Mouse (Mus musculus) liver (tissue): ENCODE results near the gene Ccdc171.

Experiments
- DNase-seq: peaks from one replicate; pipeline ENCODE4 v3.0.0-alpha.2; 2020; ENCODE audit warnings: mixed read lengths

The Ccdc171 gene

DNA sequence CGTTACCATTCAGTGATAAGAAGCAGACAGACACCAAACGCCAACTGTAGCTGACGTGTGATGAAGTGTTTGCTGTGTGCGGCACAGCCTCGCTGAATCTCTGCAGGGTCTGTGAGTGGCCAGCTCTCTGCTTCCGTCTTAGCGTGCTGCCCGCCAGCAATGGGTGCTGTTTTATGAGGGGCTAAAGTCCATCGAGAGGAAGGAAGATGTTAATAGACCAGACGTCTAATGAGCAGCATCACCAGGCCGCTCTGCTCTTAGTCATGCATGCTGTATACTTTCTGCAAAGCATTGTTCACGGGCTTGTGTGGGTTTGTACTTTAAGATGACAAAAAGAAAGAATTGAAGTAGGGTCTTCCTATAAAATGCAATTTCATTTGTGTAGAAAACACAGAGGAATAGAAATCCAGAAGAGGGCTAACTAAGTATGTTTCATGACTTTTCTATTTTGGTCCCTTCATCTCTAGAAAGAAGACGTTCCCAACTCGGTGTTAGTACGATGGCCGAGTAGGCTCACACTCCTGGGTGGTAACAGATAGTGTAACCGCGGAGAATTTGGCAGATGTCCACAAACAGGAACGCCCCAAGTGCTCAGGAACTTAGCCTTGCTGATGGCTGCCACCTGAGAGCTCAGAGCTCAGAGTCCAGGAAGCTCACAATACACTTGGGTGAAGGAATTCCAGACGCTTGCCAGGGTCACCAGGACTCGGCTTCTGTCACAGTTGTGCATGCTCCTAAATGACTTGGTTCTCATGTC, 273.5 kb downstream of the Ccdc171 start:
- no peak for DNase-seq

DNA sequence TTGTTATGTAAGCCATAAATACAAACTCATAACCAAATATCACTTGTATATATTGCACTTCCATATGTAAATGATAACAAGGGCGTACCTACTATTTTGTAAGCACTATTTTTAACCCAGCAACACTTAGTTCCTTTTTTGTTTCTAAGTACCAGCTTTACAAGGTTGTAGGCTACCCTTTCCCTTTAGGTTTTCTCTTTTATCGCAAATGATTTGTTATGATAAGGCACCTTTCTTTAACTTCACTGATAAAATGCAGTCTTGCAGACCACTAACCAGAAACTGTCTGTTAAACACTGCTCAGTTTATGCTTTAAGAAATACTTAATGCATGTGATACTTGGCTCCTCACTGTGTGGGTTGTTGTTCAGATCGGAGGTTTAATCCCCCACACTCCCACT, 275.1 kb downstream of the Ccdc171 start:
- DNase-seq, result no peak

DNA sequence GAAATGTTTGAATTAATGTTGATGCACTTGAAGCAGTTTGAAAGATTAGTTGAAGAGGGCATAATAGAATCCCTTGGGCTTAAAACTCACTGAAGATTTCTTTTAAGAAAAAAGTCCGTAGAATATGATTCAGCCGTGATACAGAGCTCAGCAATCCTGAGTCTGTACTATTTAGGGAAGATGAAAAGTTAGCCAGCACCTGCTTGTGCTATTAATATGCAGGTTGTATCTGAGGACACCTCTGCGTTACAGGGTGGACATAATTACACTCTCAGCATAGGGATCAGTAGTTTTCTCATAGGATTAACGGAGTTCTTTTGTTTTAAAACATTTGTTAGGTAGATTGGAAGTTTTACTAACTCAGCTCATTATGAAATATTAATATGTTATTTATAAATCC, 291.6 kb downstream of the Ccdc171 start:
- no peak for DNase-seq

DNA sequence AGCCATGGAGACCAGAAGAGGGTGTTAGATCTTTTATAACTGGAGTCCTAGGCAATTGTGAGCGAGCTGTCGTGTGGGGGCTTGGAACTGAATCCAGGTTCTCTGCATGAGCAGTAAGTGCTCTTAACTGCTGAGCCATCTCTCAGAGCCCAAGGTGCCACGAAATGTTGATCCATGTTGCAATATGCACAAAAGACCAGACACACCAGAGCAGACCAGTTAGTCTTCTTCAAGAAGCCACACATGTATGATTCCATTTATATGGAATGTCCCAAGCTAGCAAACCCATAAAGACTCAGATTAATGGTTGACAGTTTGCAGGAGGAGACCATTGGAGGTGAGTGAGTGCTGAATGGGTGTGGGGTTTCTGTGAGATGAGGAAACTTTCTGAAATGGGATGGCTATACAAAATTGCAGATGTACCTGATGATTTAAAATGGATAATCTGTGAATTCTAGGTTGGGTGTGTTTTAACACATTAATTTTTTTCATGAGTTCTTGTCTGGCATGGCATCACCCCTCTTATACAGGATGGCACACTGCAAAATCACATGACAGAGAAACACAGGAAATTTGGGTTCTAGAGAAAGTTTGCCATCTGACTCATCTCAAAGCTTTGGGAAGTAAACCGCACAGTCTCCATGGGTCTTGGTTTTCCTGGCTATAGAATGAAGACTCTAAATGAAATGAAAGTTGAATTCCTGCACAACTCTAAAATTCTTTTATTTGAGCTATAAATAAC, 304.5 kb downstream of the Ccdc171 start:
- DNase-seq, result no peak

DNA sequence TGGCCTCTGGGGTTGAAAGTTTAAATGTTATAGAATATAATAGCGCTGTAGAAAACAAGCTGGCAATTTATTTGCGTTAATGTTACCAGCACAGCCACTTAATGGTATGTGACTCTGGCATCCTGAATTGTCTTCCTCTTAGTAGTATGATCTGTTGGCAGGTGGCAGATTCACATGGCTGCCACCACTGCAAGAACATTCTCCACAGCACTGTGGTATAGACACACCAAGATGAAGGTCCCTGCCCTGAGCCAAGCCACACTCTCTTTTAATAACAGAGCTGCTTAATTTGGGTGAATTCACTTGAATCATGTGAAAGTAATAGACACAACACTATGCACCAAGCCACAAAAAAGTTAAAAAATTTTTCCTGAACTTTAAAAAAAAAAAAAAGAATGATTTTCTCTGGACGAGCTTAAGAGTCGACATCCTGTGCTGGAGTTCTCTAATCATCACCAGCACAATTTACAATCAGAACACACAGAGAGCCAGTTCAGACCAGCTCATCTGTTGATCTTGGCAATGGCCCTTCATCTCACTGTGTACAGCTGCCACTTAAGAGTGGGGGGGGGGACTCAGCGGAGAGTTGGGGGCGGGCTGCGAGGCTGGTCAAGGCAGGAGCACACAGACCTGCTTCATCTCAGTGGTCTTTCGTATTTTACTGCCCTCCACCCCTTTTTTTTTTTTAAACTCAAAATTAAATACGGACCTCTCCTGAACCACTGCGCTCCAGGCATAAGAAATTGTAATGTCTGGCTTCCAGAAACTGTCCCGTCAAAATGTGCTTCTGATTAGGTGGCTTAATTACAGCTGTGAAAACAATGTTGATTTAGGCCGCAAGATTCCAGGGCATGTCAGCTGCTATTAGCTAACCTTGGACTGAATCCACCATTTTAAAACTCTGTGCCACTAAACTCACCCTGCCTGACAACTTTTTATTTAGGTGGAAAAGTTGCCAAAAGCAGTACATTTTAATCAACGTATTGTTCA, 305.8 kb downstream of the Ccdc171 start:
- no peak for DNase-seq

DNA sequence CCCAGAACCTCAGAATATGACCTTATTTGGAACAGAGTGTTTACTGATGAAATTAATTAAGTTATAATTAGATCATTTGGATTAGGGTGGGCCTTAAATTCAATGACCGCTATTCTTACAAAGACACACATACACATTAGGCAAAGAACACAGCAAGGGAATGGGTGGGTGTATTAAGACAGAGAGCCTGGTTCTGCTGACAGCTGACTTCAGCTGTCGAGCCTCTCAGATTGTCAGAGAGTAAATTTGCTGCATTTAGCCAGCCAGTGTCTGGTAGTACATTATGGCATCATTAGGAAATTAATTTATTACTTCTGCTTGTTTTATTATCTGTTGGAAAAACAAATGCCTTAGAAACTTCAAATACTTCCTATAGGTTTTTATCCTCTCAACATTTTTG, 313.7 kb downstream of the Ccdc171 start:
- no peak for DNase-seq

DNA sequence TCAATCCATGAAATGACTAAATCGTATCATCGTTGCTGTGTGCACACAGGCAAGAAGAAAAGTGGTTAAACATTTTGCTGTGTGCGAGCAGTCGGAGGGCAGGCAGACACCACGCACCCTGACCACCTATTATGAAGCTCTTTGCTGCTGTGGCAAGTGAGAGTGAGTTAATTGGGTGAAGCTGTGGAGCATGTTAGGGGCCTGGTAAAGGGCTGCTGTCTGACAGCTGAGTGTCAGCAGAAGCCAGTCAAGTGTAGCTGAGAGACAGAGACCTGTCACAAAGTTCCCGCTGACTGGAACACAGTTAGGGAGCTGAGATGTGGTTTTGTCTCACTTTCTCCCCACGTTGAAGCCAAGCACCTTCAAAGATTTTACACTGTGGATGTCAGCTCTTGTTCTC, 321.0 kb downstream of the Ccdc171 start:
- DNase-seq, result no peak

DNA sequence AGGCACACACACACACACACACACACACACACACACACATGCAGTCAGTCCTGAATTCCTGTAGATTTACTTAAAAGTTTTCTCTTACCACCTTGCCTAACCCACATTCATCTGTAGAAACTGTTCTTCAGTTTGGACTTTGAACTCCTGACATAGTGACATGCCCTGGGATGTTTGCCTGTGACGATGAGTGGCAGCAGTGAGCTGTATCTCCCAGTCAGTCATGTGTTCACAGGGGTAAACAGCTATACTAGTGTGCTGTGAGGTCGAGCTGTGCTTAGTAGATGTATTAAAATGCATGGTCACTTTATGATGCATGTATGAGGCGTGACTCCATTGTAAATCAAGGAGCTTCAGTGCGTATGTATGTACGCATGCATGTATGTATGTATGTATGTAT, 328.5 kb downstream of the Ccdc171 start:
- DNase-seq, result no peak

DNA sequence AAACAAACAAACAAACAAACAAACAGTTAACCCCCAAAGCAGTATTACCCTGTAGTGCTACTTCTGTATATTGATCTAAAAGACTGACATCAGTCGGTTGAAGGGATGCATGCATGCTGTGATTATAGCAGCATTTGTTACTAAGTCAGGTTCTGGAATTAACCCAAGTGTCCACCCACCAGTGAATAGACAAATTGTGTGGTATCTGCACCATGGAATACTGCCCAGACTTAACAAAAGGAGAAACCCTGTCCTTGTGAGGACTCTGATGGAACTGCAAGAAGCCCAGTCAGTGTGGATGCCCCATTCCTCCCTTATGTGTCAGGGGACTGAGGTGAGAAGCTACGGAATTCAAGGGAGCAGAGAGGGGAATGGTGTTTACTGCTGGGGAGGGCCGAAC, 336.4 kb downstream of the Ccdc171 start:
- DNase-seq, result no peak

DNA sequence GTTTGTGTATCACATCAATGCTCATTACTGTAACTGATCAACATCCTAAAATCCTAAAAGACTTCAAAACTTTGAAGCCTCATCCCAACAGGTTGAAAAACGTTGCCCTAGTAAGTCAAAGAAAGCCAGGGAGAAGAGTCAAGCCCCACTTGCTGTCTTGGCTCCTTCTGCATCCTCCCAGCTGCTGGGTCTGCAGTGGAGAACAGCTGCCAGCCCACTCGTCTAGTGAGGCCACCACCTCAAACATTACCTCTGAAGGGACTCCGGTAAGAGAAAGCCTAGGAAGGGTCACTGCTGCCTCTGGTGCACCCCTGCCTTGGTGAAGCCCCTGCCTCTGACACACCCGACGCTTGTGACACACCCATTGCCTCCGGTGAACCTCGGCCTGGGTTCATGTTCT, 336.9 kb downstream of the Ccdc171 start:
- DNase-seq, result no peak

DNA sequence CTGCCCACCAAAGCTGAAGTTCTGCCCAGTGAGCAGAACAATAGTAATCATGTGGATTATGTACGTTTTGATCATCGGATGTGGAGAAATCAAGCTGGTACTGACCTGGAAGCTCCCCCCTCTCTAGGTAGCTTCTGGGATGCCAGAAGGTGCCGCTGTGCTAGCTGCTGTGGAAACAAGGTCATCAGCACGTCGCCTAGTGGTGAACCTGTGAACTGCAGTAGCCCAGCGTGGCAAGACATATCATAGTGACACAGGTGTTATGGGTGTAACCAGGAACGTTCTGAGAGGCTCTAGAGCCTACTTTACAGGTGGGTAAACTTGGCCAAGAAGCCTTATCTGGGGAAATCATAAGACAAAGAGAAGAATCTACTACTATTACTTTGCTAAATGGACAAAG, 351.3 kb downstream of the Ccdc171 start:
- DNase-seq, result no peak

DNA sequence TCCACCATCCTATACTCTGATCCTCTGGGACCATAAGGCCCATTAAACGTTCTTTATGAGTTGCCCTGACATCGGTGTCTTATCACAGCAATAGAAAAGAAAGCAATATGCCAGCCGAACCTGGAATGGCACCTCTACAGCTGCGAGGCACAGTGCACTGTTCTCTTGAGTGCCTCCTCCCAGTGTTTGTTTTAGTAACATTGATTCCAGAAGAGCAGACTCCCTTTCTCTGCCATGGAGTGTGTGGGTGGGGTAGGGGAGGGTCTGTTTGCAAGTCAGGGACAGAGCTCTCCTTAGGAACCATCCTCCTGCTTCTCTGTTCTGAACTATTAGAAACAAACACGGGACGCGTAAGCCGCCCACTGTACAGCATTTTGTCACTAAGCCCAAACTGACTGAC, 352.9 kb downstream of the Ccdc171 start:
- no peak for DNase-seq

DNA sequence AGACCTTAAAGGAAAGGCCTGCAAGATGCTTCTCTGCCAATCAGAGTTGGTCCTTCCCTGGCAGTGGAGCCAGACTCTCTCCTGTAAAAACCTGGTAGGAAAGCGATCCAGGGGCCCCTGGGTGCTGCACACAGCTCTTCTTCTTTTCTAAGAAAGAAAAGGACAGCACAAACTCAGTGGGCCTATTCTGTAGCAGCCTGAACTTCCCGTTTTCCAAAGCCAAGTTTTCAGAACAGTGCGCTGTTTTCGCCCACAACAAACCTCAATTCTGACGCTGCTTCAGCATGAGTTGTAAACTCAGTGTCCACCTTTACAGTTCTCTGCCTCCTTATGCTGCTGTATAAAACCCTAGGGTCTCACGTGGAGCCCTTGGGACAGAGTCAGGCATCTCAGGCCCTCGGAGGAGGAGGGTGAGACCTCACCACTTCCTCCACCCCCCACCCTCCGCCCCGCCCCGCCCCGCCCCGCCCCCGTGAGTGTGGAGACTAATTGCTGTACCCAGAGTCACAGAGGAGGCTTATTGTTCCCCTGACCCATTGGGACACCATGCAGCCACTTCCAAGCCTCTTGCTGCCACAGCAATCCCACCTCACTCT, 363.2 kb downstream of the Ccdc171 start:
- DNase-seq, result peak; percentile 7

DNA sequence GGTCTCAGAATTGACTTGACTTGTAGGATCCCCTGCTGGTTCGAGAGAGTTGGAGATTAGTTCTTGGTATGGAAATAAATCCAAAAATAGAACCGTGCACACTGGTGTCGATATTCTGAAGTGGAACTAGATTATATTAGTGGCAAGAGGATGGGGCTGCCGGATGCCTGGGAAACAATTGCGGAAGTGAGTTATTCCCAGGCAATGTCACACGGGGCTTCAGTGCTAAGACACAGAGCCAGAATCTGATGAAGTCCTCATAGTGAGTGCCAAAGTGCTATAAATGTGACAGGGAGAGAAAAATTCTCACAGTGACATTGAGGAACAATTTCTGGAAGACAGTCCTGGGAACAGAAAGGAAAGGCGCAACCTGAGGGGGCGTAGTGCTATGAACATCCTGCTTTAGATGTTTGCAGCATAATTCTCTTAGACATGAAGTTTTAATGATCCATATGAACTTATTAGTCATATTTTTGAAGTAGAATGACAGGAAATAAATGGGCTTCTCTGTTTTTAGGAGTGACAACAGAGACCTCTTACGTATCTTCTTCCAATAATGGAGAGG, 376.8 kb downstream of the Ccdc171 start:
- DNase-seq, result no peak
